Comparison of ENCODE assay signal across 9 mouse cellular contexts in genomic region chr15:85583504-85583903, GRCm38 (mm10). TPM values are rescaled to one million over a fixed set of nuclear protein-coding genes. Genes with fewer than 3 reads are reported as not detected.
DNase-seq lines count a peak whose midpoint lies in the region; ATAC-seq lines count a peak whose summit lies in the region.
"Had no signal": no experiment of that assay in that cellular context is flagged by ENCODE, and none has a peak within 500 bp of the region (broad histone marks: within the 10 kb centered on the region; RNA-seq: fewer than 3 reads in every experiment).

No protein-coding gene starts in this region.

- H3K36me3 ChIP-seq in liver, embryonic 12.5 days, result no peaks in the 10 kb centered on the region
- no peaks in the 10 kb centered on the region for H3K36me3 ChIP-seq in forebrain, embryonic 14.5 days (ENCODE audit: control insufficient read depth, insufficient read depth, low read length)
- H3K36me3 ChIP-seq in hindbrain, embryonic 16.5 days (ENCODE audit: control insufficient read depth, insufficient read depth, low read length), result no peaks in the 10 kb centered on the region
- no peaks in the 10 kb centered on the region for H3K36me3 ChIP-seq in midbrain, embryonic 14.5 days (ENCODE audit: control insufficient read depth, insufficient read depth, low read length)
- H3K36me3 ChIP-seq in stomach, embryonic 15.5 days, result no peaks in the 10 kb centered on the region

- peaks cover 83% of the 10 kb centered on the region for H3K27me3 ChIP-seq in liver, embryonic 12.5 days (replicated peaks)
- peaks cover 17% of the 10 kb centered on the region; the same call in 1 of the 2 replicates for H3K27me3 ChIP-seq in forebrain, embryonic 14.5 days (replicated peaks; ENCODE audit: control insufficient read depth, insufficient read depth, low read length)
- H3K27me3 ChIP-seq in hindbrain, embryonic 16.5 days (replicated peaks; ENCODE audit: control insufficient read depth, insufficient read depth, low read length), result peaks cover 27% of the 10 kb centered on the region
- peaks cover 44% of the 10 kb centered on the region for H3K27me3 ChIP-seq in midbrain, embryonic 14.5 days (ENCODE audit: control insufficient read depth, insufficient read depth, low read length)
- peaks cover 61% of the 10 kb centered on the region for H3K27me3 ChIP-seq in stomach, embryonic 15.5 days (replicated peaks)

- WGBS in liver, embryonic 12.5 days (ENCODE audit: insufficient replicate concordance), result 6% methylated on average over 11 of the region's 11 CpGs
- WGBS in forebrain, embryonic 14.5 days, result 4% methylated on average over 11 of the region's 11 CpGs
- WGBS in hindbrain, embryonic 16.5 days, result 3% methylated on average over 11 of the region's 11 CpGs
- WGBS in midbrain, embryonic 14.5 days, result 3% methylated on average over 11 of the region's 11 CpGs
- WGBS in stomach, embryonic 15.5 days, result 4% methylated on average over 11 of the region's 11 CpGs

- no peaks in the 10 kb centered on the region for H3K9me3 ChIP-seq in liver, embryonic 12.5 days (replicated peaks)
- H3K9me3 ChIP-seq in forebrain, embryonic 14.5 days (replicated peaks; ENCODE audit: control insufficient read depth, low read length), result no peaks in the 10 kb centered on the region
- H3K9me3 ChIP-seq in hindbrain, embryonic 16.5 days (ENCODE audit: control insufficient read depth, low read length), result peaks cover 6% of the 10 kb centered on the region; the same call in 1 of the 2 replicates
- H3K9me3 ChIP-seq in midbrain, embryonic 14.5 days (ENCODE audit: control insufficient read depth, low read length), result no peaks in the 10 kb centered on the region
- H3K9me3 ChIP-seq in stomach, embryonic 15.5 days, result no peaks in the 10 kb centered on the region

- peak; percentile 68 for DNase-seq in liver
- DNase-seq in cerebellum, adult 18-20 months, result peak; percentile 60 to 76
- peak; percentile 87 for DNase-seq in forebrain, embryonic 14.5 days (ENCODE audit: low spot score)
- DNase-seq in left cerebral cortex, postnatal 25 days (ENCODE audit: low spot score in 2 of 2), result peak; percentile 48 to 67
- DNase-seq in midbrain, embryonic 14.5 days, result peak; percentile 91

- H3K27ac ChIP-seq in liver, embryonic 12.5 days, result no peak overlapping the region
- H3K27ac ChIP-seq in forebrain, embryonic 14.5 days (ENCODE audit: low read depth, low read length), result no peak overlapping the region
- H3K27ac ChIP-seq in hindbrain, embryonic 16.5 days (ENCODE audit: low read depth, low read length), result no peak overlapping the region
- H3K27ac ChIP-seq in midbrain, embryonic 14.5 days (replicated peaks; ENCODE audit: low read depth, low read length), result no peak overlapping the region
- H3K27ac ChIP-seq in stomach, embryonic 15.5 days, result no peak overlapping the region

- no peak overlapping the region for H3K9ac ChIP-seq in liver, embryonic 12.5 days
- no peak overlapping the region for H3K9ac ChIP-seq in forebrain, embryonic 14.5 days (ENCODE audit: low read length)
- no peak overlapping the region for H3K9ac ChIP-seq in hindbrain, embryonic 16.5 days (ENCODE audit: low read depth, low read length)
- H3K9ac ChIP-seq in midbrain, embryonic 14.5 days (replicated peaks; ENCODE audit: low read length), result no peak overlapping the region
- H3K9ac ChIP-seq in stomach, embryonic 15.5 days, result no peak overlapping the region

- H3K4me2 ChIP-seq in liver, embryonic 12.5 days, result no peak overlapping the region
- H3K4me2 ChIP-seq in forebrain, embryonic 14.5 days (ENCODE audit: low read length), result no peak overlapping the region
- no peak overlapping the region for H3K4me2 ChIP-seq in hindbrain, embryonic 16.5 days (ENCODE audit: low read length)
- H3K4me2 ChIP-seq in midbrain, embryonic 14.5 days (ENCODE audit: low read length), result no peak overlapping the region
- H3K4me2 ChIP-seq in stomach, embryonic 15.5 days, result no peak overlapping the region

- ATAC-seq in liver, embryonic 12.5 days, result no peak
- ATAC-seq in forebrain, embryonic 14.5 days, result peak; percentile 85
- peak; percentile 75 for ATAC-seq in hindbrain, embryonic 16.5 days
- ATAC-seq in midbrain, embryonic 14.5 days (ENCODE audit: low FRiP score, low TSS enrichment), result peak; percentile 58; the same call in 1 of the 2 replicates
- peak; percentile 55; the same call in 1 of the 2 replicates for ATAC-seq in stomach, embryonic 15.5 days (ENCODE audit: insufficient read depth, low FRiP score, low read depth)

- intact Hi-C loops in left cerebral cortex, postnatal 25 days (cut with DNase I), result loop anchor here (1.0 to 5.0 kb wide), 4 partner anchors 105 to 317 kb away; no protein-coding TSS in a partner anchor

- no peak overlapping the region for H3K4me3 ChIP-seq in liver, embryonic 12.5 days
- no peak overlapping the region for H3K4me3 ChIP-seq in forebrain, embryonic 14.5 days (ENCODE audit: low read depth, low read length)
- H3K4me3 ChIP-seq in hindbrain, embryonic 16.5 days (ENCODE audit: low read length), result no peak overlapping the region
- H3K4me3 ChIP-seq in midbrain, embryonic 14.5 days (replicated peaks; ENCODE audit: low read depth, low read length), result no peak overlapping the region
- no peak overlapping the region for H3K4me3 ChIP-seq in stomach, embryonic 15.5 days (replicated peaks)
- H3K4me3 ChIP-seq: megakaryocyte, embryonic 14.5 days had no signal

- H3K4me1 ChIP-seq in liver, embryonic 12.5 days, result peaks cover 9% of the 10 kb centered on the region; the same call in 1 of the 2 replicates
- peaks cover 3% of the 10 kb centered on the region for H3K4me1 ChIP-seq in forebrain, embryonic 14.5 days (ENCODE audit: control insufficient read depth, insufficient read depth, low read length)
- H3K4me1 ChIP-seq in hindbrain, embryonic 16.5 days (ENCODE audit: control insufficient read depth, insufficient read depth, low read depth, low read length), result peaks cover 21% of the 10 kb centered on the region
- H3K4me1 ChIP-seq in midbrain, embryonic 14.5 days (ENCODE audit: control insufficient read depth, insufficient read depth, low read length), result peaks cover 18% of the 10 kb centered on the region; the same call in 1 of the 2 replicates
- H3K4me1 ChIP-seq in stomach, embryonic 15.5 days, result peaks cover 22% of the 10 kb centered on the region

RNA-seq across cellular contexts. Expression of gene Wnt7b, which starts 1.2 kb away (rescaled TPM):
- 0.38 and 0.56 TPM in 2 replicates for polyA plus RNA-seq in liver, embryonic 12.5 days (2016; fragmentation: Nextera tagmentation; extraction: Ambion mirVana)
- 73.4 and 84.7 TPM in 2 replicates for polyA plus RNA-seq in forebrain, embryonic 14.5 days (2014; fragmentation: Nextera tagmentation; extraction: Ambion mirVana)
- polyA plus RNA-seq in hindbrain, embryonic 16.5 days (2015; fragmentation: Nextera tagmentation; extraction: Ambion mirVana), result 26.4 and 35.4 TPM in 2 replicates
- 10 to 100 TPM; 31.3 to 34.4 TPM for total RNA-seq in left cerebral cortex, postnatal 25 days (2021)
- 38.0 and 43.1 TPM in 2 replicates for polyA plus RNA-seq in midbrain, embryonic 14.5 days (2014; fragmentation: Nextera tagmentation; extraction: Ambion mirVana)
- polyA plus RNA-seq in stomach, embryonic 15.5 days (2015; fragmentation: Nextera tagmentation; extraction: Ambion mirVana), result 3.7 and 3.8 TPM in 2 replicates
